Mouse (Mus musculus) urinary bladder, adult 18-20 months (tissue): ENCODE data around the gene Ap1m1.

Source experiments
- DNase-seq, 2 experiments: peaks; one replicate each; pipeline ENCODE4 v3.0.0; 2022; ENCODE audit warnings: low spot score in 2 of 2, mixed read lengths in 2 of 2

Ap1m1 gene

DNA sequence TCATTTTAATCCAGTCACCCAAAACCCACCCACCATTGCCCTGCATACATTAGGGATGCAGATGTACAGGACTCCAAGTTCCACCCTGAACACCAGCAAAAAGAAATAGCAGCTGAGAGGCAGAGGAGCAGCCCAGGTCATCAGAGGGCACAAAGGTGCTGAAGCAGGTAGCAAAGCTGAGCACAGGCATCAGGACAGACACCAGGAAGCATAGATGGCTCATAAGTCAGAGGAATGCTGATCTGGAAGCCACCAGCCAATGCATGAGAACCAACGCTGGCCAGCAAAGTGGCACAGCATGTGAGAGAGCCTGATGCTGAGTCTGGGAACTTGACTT lies 18.1 kb downstream of the Ap1m1 start:
- no peak for DNase-seq

- no peak for DNase-seq
These were observed 20.0 kb downstream of the Ap1m1 start for GRCm38 (mm10) chr8:72259862-72260261.

DNA sequence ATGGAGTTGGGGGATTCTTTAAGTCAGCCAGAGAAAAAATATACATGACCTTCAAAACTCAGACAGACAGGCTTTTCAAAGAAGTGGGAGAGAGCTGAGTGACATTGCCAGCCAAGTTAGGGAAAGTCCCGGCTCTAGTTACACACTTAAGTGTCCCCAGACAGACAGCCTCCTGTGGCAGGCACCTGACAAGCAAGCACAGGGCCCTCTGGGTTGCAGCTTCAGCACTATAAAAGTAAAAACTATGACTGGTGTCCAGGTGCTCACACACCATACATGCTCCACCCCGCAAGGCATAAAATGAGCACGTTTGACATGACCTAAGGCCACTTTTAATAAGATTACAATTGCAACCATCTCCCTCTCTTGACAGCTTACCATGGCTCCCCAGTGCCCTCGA lies 20.8 kb downstream of the Ap1m1 start:
- DNase-seq, result no peak

GRCm38 (mm10) chr8:72261019-72261418 lies 21.2 kb downstream of the Ap1m1 start:
- DNase-seq, result peak in 1 of 2 experiments; percentile 25

- no peak for DNase-seq
These were observed 21.6 kb downstream of the Ap1m1 start for GRCm38 (mm10) chr8:72261431-72261830.

- no peak for DNase-seq
These were observed 22.1 kb downstream of the Ap1m1 start for GRCm38 (mm10) chr8:72261872-72262271.

- DNase-seq, result no peak
These were observed 22.9 kb downstream of the Ap1m1 start for GRCm38 (mm10) chr8:72262756-72263155.

DNA sequence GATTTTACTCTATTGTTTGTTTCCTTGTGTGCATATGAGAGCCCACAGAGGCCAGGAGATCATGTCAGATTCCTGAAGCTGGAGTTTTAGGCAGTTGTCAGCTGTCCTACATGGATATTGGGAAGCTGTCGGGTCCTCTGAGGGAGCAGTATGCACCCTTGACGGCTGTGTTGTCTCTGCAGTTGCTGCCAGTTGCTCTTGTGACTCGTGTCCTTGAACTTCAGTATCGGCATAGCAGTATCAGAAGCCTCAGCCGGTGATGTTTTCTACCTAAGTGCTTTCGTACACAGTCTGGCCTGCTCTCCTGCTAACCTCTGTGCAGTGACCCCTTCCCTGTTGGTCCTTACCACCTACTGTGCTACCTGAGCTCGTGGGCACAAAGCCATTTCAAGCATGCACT lies 23.6 kb downstream of the Ap1m1 start:
- DNase-seq, result no peak

GRCm38 (mm10) chr8:72265342-72265741 lies 25.5 kb downstream of the Ap1m1 start:
- peak in 1 of 2 experiments; percentile 17 for DNase-seq

DNA sequence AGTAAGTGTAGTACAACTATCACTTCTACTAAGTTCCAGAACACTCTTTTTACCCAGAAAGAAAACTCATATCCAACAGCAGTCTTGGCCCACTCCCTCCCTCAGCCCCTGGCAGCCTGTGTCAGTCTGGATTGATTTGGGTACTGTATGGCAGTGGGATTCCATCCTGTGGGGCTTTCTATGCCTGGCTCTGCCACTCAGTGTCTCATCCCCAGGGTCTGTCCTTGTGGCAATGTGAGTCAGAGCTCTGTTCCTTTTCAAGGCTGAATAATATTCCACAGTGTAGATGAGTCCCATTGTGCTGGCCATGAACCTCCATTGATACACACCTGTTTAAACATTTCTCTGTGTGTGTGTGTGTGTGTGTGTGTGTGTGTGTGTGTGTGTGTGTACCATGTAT lies 26.9 kb downstream of the Ap1m1 start:
- DNase-seq, result no peak

GRCm38 (mm10) chr8:72267106-72267505 lies 27.3 kb downstream of the Ap1m1 start:
- DNase-seq, result no peak

DNA sequence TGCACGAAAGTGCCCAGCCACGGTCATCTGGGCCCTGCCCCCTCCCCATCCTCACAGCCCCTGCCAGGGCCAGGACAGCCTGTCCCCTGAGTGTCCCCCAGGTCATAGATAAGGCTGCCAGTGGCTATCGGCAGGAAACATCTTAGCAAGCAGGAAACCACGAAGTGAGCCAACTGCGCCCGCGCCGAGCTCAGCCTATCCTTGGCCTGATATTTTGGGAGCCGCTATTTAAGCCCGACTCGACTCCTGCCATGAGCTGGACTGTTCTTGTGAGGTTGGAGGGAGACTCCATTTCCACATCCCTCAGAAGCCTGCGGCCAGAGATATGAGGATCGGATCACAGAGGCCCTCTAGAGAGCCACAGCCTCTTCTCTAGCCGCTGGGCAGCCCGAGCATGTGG lies 28.5 kb downstream of the Ap1m1 start:
- peak in 1 of 2 experiments; percentile 26 for DNase-seq

DNA sequence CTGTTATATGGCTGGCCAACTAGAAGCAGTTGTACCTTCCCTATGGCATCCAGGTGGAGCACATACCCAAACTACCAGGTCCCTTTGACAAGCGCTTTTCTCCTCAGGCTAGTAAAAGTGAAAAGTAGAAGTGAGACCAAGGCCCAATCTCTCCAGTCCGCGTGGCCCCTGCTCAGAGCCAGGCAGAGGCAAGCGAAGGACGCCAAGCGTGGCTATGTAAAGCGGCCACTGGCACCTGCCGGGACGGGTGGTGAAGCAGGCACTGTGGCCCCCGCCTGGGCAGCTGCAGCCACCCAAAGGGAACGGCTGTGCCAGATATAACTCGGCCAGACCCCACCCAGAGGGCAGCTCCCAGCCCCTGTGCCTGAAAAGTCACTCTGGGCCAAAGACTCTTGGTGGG lies 30.8 kb downstream of the Ap1m1 start:
- DNase-seq, result no peak

- DNase-seq, result no peak
These were observed 31.3 kb downstream of the Ap1m1 start for GRCm38 (mm10) chr8:72271051-72271660.

DNA sequence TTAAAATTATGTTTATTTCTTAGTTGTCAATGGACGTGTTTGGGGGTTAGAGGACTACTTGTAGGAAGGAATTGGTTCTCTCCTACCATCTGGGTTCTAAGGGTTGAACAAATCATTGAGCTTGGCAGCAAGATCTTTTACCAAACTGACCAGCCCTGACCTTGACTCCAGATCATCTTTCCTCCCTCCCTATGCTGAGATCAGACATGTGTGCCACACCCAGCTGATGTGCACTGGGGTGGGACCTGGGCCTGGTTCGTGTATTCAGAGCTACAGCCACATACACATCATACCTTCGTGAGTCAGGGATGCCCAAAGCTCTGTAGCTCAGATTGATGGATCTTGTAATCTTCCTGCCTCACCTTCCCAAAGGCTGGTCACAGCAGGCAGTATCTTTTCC lies 31.9 kb downstream of the Ap1m1 start:
- no peak for DNase-seq

DNA sequence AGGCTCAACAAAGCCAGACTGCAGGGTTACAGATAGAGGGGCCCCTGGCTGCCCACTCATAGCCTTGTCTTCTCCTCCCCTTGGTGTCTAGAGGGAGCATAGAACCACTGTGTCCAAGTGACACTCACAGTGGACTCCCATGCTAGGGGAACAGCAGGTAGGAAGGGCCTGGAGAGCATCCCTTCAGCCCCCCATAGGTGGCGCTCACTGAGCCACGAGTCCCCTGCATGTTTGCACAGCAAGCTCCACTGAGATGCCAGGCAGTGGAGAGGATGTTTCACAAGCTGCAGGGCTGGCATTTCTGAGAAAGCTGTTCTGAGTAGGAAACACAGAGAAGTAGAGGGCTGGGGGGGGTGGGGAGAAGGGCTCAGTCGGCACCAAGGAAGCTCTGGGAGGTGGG lies 32.5 kb downstream of the Ap1m1 start:
- DNase-seq, result peak; percentile 26 to 47

- DNase-seq, result no peak
These were observed 33.4 kb downstream of the Ap1m1 start for GRCm38 (mm10) chr8:72273111-72273770.

DNA sequence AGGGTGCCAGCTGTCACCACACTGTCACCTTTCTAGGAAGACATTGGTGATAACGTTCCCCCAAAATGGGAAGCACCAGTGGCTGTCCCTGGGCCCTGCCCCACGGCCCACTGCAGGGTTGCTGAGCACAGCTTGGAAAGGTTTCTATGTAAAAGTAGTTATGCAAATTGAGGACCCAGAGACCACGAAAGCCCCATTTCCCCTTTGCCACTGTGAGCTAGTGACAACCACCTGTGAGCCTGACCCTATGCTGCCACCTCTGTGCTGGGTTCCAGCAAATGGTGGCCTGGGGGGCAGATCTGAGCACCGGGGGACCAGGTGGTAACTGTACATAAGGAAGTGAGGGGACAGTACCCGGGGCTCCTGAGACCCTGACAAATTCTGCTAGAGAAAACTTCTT lies 34.0 kb downstream of the Ap1m1 start:
- DNase-seq, result no peak

DNA sequence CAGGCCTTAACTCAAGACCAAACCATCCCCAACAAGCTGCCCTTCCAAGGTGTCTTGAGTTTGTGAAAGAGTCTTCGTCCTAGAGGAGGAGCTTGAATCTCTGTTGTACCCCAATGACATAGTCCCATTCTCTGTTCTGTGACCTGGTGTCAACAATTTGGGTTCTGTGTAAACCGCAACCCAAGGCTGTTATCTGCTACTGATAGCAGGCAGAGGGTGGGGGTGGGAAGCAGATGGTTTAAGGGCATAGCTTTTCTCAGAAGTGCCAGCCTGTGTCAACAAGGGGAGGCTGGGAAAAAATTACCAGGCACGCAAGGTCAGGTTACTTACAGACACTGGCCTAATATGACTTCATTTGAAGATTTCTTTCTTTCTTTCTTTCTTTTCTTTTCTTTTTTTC lies 37.4 kb downstream of the Ap1m1 start:
- no peak for DNase-seq

DNA sequence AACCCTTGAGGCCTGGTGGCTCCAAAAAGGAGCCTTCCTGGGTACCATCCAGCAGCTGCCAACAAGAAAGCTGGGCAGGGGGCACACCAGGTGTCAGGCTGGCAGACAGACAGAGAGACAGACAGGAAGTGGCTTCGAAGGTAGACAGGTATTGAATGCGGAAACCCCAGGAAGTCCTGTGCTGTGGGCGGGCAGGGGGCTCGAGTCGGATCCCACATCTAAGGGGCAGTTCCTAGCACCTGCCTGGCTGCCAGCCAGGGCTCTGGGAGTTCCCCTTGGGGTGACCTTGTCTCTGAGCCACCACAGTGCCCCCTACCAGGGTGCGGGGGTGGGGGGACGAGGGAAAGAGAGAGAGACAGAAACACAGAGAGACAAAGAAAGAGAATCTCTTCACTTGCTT lies 39.3 kb downstream of the Ap1m1 start:
- no peak for DNase-seq

- no peak for DNase-seq
These were observed 41.8 kb downstream of the Ap1m1 start for GRCm38 (mm10) chr8:72281634-72282033.

DNA sequence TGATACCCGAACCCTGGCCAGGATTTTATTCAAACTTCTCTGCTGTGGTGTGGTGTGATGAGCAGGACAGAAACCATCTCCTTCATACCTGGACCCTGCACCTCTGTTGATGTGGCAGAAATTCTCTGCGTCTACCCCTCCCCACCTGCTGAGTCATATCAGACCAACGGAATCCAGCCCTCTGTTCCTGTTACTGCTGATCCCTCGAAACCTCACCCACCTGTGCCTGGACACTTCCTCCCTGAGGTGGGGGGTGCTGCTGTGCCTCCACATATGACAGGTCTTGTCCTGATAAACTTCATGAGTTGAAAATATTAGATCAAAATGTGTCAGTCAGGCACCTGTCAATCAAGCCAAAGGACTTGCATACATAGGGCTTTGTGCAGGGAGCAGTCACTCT lies 45.5 kb downstream of the Ap1m1 start:
- no peak for DNase-seq

GRCm38 (mm10) chr8:72289051-72289450 lies 49.2 kb downstream of the Ap1m1 start:
- no peak for DNase-seq

DNA sequence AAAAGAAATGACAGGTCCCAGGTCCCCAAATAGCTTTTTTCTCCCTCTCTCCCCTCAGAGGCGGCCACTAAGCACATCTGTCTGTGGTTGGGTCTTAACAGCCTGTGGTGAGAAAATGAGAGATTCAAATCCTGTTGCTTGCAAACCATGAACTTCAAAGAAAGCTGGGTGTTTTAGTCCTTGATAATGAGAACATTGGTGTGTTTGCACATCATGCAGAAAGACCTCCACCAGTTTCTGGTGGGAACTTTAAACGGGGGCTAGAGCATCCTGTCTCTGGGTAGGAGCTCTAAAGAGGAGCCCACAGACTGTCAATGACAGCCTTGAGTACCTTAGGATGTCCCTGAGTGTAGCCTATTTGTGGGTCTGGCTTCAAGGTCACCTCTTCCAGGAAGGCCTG lies 51.3 kb downstream of the Ap1m1 start:
- DNase-seq, result no peak
